Mouse (Mus musculus) heart, postnatal 14 days (tissue): Measurements from ENCODE around the gene Pate2. TPM values are rescaled to one million over a fixed set of nuclear protein-coding genes. Genes with fewer than 3 reads are reported as not detected.

Experiments used
- DNase-seq, 2 experiments: peaks; one replicate each; pipeline ENCODE4 v3.0.0; 2021 to 2022
- intact Hi-C: fragments of 180-260 bp; cut with DNase I; formaldehyde crosslinking; loops from one replicate; pipeline ENCODE4 v1.15.1; 2025
- total RNA-seq, 2 experiments: library from RNA; stranded (reverse); gene quantifications; 2 replicates each; pipeline ENCODE4 v1.2.3; 2021

Pate2 gene
- total RNA-seq, 2 experiments from 2014 or later, result not detected

DNA sequence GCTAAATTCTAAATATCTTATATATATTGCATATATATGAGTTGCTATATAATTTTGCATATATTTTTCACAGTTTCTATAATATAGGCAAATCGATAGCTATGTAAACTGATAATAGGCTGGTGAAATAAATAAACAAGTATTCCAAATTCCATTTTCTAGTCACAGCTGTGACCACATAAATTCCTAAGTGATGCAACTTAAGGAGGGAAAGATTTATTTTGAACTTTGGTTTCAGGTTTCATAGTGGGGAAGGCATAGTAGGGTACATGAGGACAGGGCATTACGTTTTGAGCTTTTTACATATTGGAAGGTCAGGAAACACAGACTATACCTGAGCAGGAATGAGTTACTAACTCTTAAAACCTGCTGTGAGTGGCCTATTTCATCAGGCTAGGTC, 103.5 kb downstream of the Pate2 start:
- intact Hi-C loops, result no loop called here
- DNase-seq, result no peak

- no peak for DNase-seq
- intact Hi-C loops, result no loop called here
Measured at GRCm38 (mm10) chr9:35687013-35687412, 116.9 kb downstream of the Pate2 start, which contains the start of gene Pate1. Gene Pate1 (minus strand): TSS chr9:35687390.

- intact Hi-C loops, result no loop called here
- no peak for DNase-seq
Measured at GRCm38 (mm10) chr9:35691924-35692323, 121.8 kb downstream of the Pate2 start.

GRCm38 (mm10) chr9:35707265-35707664, 137.2 kb downstream of the Pate2 start:
- intact Hi-C loops, result no loop called here
- no peak for DNase-seq

Other genes with a start within 250 kb of the Pate2 start
- gene Cdon, start 149.2 kb upstream of the Pate2 start, total RNA-seq, result 10 to 100 TPM; 16.9 to 18.6 TPM
- not detected for gene Gm1113, start 52.0 kb upstream of the Pate2 start, total RNA-seq
- gene Ddx25, start 11.8 kb upstream of the Pate2 start, total RNA-seq, result not detected
- 1 to 10 TPM; 7.1 to 7.9 TPM for gene Pus3, start 11.7 kb upstream of the Pate2 start, total RNA-seq
- 1 to 10 TPM; 2.8 to 3.0 TPM for gene Hyls1, start 114 bp downstream of the Pate2 start, total RNA-seq
- gene Pate4, start 41.7 kb downstream of the Pate2 start, total RNA-seq, result not detected
- not detected for gene Pate3, start 77.9 kb downstream of the Pate2 start, total RNA-seq
- gene Pate1, start 117.1 kb downstream of the Pate2 start, total RNA-seq, result not detected
- not detected for gene Gm17677, start 170.8 kb downstream of the Pate2 start, total RNA-seq
- not detected for gene Gm17727, start 207.8 kb downstream of the Pate2 start, total RNA-seq
- not detected for gene Gm27235, start 219.8 kb downstream of the Pate2 start, total RNA-seq
- gene D730048I06Rik, start 219.8 kb downstream of the Pate2 start, total RNA-seq, result not detected